Mouse (Mus musculus) thymus, adult 18-20 months (tissue): ENCODE data around the gene Tmem233.

ENCODE experiments used
- DNase-seq, 2 experiments: peaks; one replicate each; pipeline ENCODE4 v3.0.0; 2022; ENCODE audit warnings: mixed read lengths in 2 of 2

The Tmem233 gene

GRCm38 (mm10) chr5:116003154-116003553 lies 79.9 kb downstream of the Tmem233 start:
- DNase-seq, result no peak

DNA sequence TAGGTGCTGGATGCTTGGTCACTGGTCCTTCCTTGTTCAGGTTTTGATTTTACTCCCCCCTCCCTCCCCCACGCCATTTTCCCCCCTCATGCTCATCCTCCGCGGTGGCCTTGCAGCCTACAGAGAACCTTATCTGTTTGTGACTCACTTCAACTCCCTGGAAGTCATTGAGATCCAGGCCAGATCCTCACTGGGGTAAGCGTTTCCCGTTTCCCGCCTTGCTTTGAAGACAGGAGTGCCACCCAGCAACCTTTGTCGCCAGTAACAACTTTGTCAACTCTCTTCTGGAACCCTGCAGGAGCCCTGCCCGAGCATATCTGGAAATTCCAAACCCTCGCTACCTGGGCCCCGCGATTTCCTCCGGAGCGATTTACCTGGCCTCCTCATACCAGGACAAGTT lies 85.7 kb downstream of the Tmem233 start:
- DNase-seq, result no peak

GRCm38 (mm10) chr5:115994101-115994500 lies 88.9 kb downstream of the Tmem233 start:
- no peak for DNase-seq

GRCm38 (mm10) chr5:115991717-115992116 lies 91.3 kb downstream of the Tmem233 start:
- DNase-seq, result no peak
